Mouse (Mus musculus) forebrain, embryonic 10.5 days (tissue): Measurements from ENCODE around the gene Card11. TPM values are rescaled to one million over a fixed set of nuclear protein-coding genes. Genes with fewer than 3 reads are reported as not detected.

Experiments
- DNase-seq: peaks from one replicate; pipeline ENCODE4 v3.0.0-alpha.2; 2017; ENCODE audit warnings: low spot score; ENCODE audit errors: extremely low spot score
- H3K27ac ChIP-seq: fragments of 300-500 bp; sonication (generic); 2 replicates; pipeline ENCODE4 v1.5.1; 2016; ENCODE audit warnings: mild to moderate bottlenecking
- H3K27me3 ChIP-seq: fragments of 300-500 bp; sonication (generic); 2 replicates; pipeline ENCODE4 v1.6.1; 2016; ENCODE audit warnings: mild to moderate bottlenecking; ENCODE audit not compliant: poor library complexity, severe bottlenecking
- H3K36me3 ChIP-seq: fragments of 300-500 bp; sonication (generic); replicated peaks from 2 replicates; pipeline ENCODE4 v1.6.1; 2016; ENCODE audit warnings: mild to moderate bottlenecking, moderate library complexity
- H3K4me1 ChIP-seq: fragments of 300-500 bp; sonication (generic); 2 replicates; pipeline ENCODE4 v1.6.1; 2016
- H3K4me3 ChIP-seq: fragments of 300-500 bp; sonication (generic); 2 replicates; pipeline ENCODE4 v1.5.1; 2016; ENCODE audit warnings: mild to moderate bottlenecking, moderate library complexity
- H3K9me3 ChIP-seq: fragments of 300-500 bp; sonication (generic); 2 replicates; pipeline ENCODE4 v1.6.1; 2016; ENCODE audit warnings: mild to moderate bottlenecking, moderate library complexity
- WGBS: fragments of 180-500 bp; shearing (Covaris S2); methylation state at CpG from one replicate; pipeline ENCODE4 v1.1.7; 2016; 5-methylcytosine and 5-hydroxymethylcytosine counted together
- polyA plus RNA-seq: library from polyadenylated mRNA; unstranded; fragments of >200 nt; fragmentation: Nextera tagmentation; extraction: Ambion mirVana; gene quantifications from 2 replicates; pipeline ENCODE4 v1.2.1, GENCODE M21; 2016

Card11 gene
- polyA plus RNA-seq, 1 experiment from 2014 or later = not detected

DNA sequence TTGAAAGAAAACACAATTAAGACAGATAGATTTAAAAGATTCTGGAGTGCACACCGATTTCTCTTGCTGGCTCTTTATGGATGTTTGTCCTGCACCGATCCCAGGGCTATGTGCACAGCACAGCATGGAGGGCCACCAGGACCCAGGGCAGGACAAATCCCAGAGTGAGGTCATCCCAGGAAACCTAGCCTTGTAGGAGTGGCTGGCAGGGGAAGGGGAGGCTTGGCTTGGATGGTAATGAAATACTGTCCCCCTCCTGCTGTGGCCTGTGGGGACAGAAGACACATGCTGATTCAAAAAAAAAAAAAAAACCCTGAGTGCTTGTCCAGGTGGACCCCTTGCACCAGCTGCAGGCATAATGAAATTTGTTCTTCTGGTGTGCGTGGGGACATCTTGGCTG is 64.5 kb downstream of the Card11 start:
- Histone ChIP-seq H3K36me3 (no peaks in the 10 kb centered on the region), H3K4me1 (peaks cover 8% of the 10 kb centered on the region), H3K9me3 (no peaks in the 10 kb centered on the region), H3K4me3 (no peak overlapping the region), H3K27ac (no peak overlapping the region), H3K27me3 (peaks cover 15% of the 10 kb centered on the region; the same call in 1 of the 2 replicates)
- no peak for DNase-seq
- 89% methylated on average over 3 of the region's 3 CpGs for WGBS

DNA sequence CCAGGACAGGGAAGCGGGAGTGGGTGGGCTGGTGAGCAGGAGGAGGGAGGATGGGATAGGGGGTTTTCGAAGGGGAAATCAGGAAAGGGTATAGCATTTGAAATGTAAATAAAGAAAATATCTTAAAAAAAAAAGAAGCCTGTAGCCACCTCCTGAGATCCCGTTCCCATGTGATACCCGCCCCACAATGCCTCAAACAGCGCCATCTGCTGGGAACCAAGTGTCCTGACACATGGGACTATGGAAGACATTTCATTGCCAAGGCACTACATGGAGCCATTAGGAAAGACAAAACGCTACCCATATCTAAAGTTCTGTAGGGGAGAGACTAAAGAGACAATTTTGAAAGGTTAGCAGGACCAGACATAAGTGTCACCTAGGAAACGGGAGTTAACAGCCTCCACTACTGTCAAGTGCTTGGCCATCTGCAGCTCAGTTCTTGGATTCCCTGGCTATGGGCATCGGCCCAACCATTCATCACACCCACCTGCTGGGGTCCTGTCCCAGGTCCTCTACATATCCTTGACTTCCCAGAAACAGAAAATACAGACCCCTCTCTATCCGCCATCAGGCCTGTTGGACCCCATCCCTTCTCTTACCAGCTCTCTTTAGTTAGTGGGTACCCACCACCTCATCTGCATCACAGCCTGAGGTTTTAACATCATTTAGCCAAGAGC is 65.6 kb downstream of the Card11 start:
- Histone ChIP-seq H3K27me3 (peaks cover 15% of the 10 kb centered on the region; the same call in 1 of the 2 replicates), H3K36me3 (no peaks in the 10 kb centered on the region), H3K4me1 (no peaks in the 10 kb centered on the region), H3K27ac (no peak overlapping the region), H3K4me3 (no peak overlapping the region), H3K9me3 (no peaks in the 10 kb centered on the region)
- 85% methylated on average over 9 of the region's 9 CpGs for WGBS
- no peak for DNase-seq

DNA sequence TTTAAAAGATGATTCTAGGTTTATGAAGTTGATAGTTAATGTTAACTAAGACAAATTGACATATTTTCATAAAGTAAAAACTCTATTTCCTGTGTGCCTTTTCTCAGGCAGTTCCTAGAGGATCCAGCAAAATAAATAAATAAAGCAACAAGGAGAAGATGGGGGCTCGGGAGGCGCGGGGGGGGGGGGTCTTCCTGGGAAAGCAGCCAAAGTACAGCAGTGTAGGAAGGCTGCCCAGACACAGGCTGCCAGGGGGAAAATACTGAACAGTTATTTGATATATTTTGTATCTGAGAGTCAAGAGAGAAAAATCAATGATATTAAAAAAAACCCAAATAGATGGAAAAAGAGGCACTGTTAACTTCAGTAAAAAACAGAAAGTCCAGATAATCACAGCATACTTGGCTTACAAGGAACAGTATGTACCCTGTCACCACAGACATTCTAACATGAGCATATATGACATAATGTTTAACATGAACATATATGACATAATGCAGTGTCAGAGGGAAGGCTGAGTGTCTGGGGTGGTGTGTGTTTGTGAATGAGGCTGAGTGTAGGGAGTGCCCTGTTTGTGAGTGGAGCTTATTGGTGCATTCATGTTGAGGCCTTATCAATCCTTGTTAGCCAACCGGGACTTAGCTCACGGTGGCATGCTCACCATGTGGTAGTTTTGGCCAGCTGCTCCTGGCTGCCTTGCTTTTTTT is 68.7 kb downstream of the Card11 start:
- WGBS = 79% methylated on average over 5 of the region's 5 CpGs
- H3K4me1 ChIP-seq = no peaks in the 10 kb centered on the region
- no peak overlapping the region for H3K4me3 ChIP-seq
- no peaks in the 10 kb centered on the region for H3K36me3 ChIP-seq
- no peak for DNase-seq
- no peak overlapping the region for H3K27ac ChIP-seq
- no peaks in the 10 kb centered on the region for H3K9me3 ChIP-seq
- H3K27me3 ChIP-seq = no peaks in the 10 kb centered on the region

- H3K27ac ChIP-seq = no peak overlapping the region
- 93% methylated on average over 1 of the region's 1 CpGs for WGBS
- H3K27me3 ChIP-seq = no peaks in the 10 kb centered on the region
- no peaks in the 10 kb centered on the region for H3K4me1 ChIP-seq
- no peak for DNase-seq
- no peaks in the 10 kb centered on the region for H3K36me3 ChIP-seq
- no peak overlapping the region for H3K4me3 ChIP-seq
- peaks cover 12% of the 10 kb centered on the region for H3K9me3 ChIP-seq
Observed at GRCm38 (mm10) chr5:140918519-140918918, 81.9 kb downstream of the Card11 start.

DNA sequence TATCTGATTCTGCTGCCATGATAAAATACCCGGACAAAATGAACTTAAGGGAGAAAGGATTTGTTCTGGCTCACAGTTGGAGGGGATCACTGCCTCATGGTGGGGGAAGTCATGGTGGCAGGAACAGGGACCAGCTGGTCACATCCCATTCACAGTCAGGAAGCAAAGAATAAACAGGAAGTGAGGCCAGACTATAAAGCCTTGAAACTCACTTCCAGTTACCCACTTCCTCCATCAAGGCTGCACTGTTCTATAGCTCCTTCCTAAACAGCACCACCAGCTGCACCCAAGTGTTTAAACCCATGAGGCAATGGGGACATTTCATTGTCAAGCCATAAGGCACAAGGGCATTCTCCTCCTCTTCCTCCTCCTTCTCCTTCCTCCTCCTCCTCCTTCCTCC is 82.6 kb downstream of the Card11 start:
- DNase-seq = no peak
- 87% methylated on average over 1 of the region's 1 CpGs for WGBS
- Histone ChIP-seq H3K4me1 (no peaks in the 10 kb centered on the region), H3K36me3 (no peaks in the 10 kb centered on the region), H3K27ac (no peak overlapping the region), H3K9me3 (peaks cover 12% of the 10 kb centered on the region), H3K4me3 (no peak overlapping the region), H3K27me3 (no peaks in the 10 kb centered on the region)

DNA sequence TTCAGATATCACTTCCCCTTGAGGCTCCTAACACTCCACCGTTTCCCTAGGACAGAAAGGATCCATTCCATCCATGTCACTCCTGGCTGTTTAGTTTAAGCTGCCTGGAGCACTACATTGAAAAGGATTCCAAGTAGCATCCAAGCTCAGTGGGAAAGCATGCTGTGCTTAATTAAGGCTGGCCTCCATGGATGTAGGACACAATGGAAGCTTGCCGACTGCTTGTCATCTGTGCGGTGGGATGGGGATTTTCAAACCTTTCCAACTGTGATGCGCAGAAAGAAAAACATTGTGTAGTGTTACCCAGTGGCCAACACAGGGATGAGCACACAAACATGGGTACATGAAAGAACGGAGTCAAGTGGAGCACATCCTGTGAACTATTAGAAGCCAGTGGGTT is 89.5 kb downstream of the Card11 start:
- H3K36me3 ChIP-seq = no peaks in the 10 kb centered on the region
- H3K4me3 ChIP-seq = no peak overlapping the region
- H3K4me1 ChIP-seq = no peaks in the 10 kb centered on the region
- DNase-seq = no peak
- 67% methylated on average over 5 of the region's 5 CpGs for WGBS
- H3K9me3 ChIP-seq = peaks cover 5% of the 10 kb centered on the region
- no peaks in the 10 kb centered on the region for H3K27me3 ChIP-seq
- no peak overlapping the region for H3K27ac ChIP-seq

DNA sequence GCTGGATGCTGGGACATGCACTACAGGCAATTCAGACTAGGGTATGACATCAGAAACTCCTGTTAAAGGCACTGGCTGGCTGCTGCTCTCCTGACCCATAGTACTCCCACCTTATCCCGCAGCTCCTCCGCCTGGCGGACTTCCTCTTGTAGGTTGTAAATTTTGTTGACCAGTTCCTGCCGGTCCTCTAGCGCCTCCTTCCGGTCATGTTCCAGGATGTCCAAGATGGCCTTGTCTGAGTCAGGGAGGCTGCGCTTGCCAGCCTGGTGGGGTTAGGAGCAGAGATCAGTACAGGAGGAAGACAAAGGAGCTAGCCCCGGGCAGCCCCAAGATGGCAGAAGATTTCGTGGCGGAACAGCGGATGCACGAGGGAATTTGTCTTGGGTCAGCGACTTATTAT is 99.5 kb downstream of the Card11 start:
- H3K36me3 ChIP-seq = no peaks in the 10 kb centered on the region
- 90% methylated on average over 13 of the region's 13 CpGs for WGBS
- no peak overlapping the region for H3K27ac ChIP-seq
- no peaks in the 10 kb centered on the region for H3K27me3 ChIP-seq
- no peak overlapping the region for H3K4me3 ChIP-seq
- no peak for DNase-seq
- no peaks in the 10 kb centered on the region for H3K4me1 ChIP-seq
- no peaks in the 10 kb centered on the region for H3K9me3 ChIP-seq

GRCm38 (mm10) chr5:140891080-140891479 is 109.3 kb downstream of the Card11 start:
- H3K4me1 ChIP-seq = no peaks in the 10 kb centered on the region
- DNase-seq = no peak
- H3K9me3 ChIP-seq = no peaks in the 10 kb centered on the region
- H3K36me3 ChIP-seq = no peaks in the 10 kb centered on the region
- no peaks in the 10 kb centered on the region for H3K27me3 ChIP-seq
- WGBS = 61% methylated on average over 10 of the region's 10 CpGs
- no peak overlapping the region for H3K27ac ChIP-seq
- no peak overlapping the region for H3K4me3 ChIP-seq

DNA sequence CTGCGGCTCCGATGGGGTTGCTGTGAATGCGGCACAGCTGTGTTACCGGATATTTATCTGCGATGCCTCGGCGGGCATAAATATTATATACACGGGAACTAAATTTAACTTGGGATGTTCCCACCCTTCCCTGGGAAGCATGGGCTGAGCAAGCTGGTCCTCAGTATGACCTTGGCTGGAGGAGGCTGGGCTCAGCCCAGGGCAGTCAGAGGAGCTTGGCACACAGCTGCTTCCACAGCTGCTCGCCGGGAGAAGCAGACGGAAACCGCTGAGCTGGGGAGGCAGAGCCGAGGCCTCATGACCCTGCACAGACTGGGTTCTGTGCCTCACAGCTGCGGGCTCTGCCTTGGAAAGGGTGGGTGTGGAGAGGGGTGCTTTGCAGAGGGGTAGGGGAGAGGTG is 110.3 kb downstream of the Card11 start:
- no peaks in the 10 kb centered on the region for H3K27me3 ChIP-seq
- no peaks in the 10 kb centered on the region for H3K9me3 ChIP-seq
- DNase-seq = no peak
- no peaks in the 10 kb centered on the region for H3K4me1 ChIP-seq
- H3K36me3 ChIP-seq = no peaks in the 10 kb centered on the region
- H3K27ac ChIP-seq = no peak overlapping the region
- H3K4me3 ChIP-seq = no peak overlapping the region
- WGBS = 88% methylated on average over 14 of the region's 14 CpGs

GRCm38 (mm10) chr5:140889539-140889938 is 110.8 kb downstream of the Card11 start:
- H3K4me1 ChIP-seq = no peaks in the 10 kb centered on the region
- 47% methylated on average over 8 of the region's 8 CpGs for WGBS
- H3K9me3 ChIP-seq = no peaks in the 10 kb centered on the region
- DNase-seq = peak; percentile 31
- no peak overlapping the region for H3K27ac ChIP-seq
- H3K36me3 ChIP-seq = no peaks in the 10 kb centered on the region
- no peaks in the 10 kb centered on the region for H3K27me3 ChIP-seq
- H3K4me3 ChIP-seq = no peak overlapping the region

- H3K4me1 ChIP-seq = no peaks in the 10 kb centered on the region
- DNase-seq = no peak
- WGBS = 92% methylated on average over 8 of the region's 8 CpGs
Observed at GRCm38 (mm10) chr5:140887871-140888270, 112.5 kb downstream of the Card11 start.

DNA sequence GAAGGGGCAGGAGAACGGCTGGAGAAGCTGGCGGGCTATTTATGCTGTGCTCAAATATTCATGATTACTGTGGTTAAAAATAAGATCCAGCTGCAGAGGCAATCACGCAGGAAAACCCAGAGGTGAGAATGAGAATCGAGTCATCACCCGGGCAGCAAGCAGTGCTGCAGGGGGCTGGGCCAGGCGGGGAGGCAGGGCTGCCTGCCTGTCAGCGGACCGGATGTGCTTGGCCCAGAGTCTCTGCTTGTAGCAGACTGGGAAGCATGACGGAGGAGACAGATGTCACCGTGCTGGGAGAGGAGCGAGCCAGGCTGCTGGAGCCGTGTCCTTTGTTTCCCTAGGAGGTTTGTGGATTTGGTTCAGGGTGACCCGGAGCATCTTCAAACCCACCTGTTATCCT is 115.4 kb downstream of the Card11 start:
- Histone ChIP-seq H3K4me3 (no peak overlapping the region), H3K27ac (no peak overlapping the region), H3K9me3 (no peaks in the 10 kb centered on the region), H3K36me3 (no peaks in the 10 kb centered on the region), H3K4me1 (no peaks in the 10 kb centered on the region), H3K27me3 (no peaks in the 10 kb centered on the region)
- DNase-seq = no peak
- WGBS = 74% methylated on average over 13 of the region's 13 CpGs

More at GRCm38 (mm10) chr5:140887871-140888270, 112.5 kb downstream of the Card11 start:
- Histone ChIP-seq H3K27ac (no peak overlapping the region), H3K27me3 (no peaks in the 10 kb centered on the region), H3K9me3 (no peaks in the 10 kb centered on the region), H3K36me3 (no peaks in the 10 kb centered on the region), H3K4me3 (no peak overlapping the region)

GRCm38 (mm10) chr5:140882391-140882790 is 118.0 kb downstream of the Card11 start:
- H3K27ac ChIP-seq = no peak overlapping the region
- no peaks in the 10 kb centered on the region for H3K27me3 ChIP-seq
- H3K4me1 ChIP-seq = no peaks in the 10 kb centered on the region
- H3K9me3 ChIP-seq = no peaks in the 10 kb centered on the region; the same call in 1 of the 2 replicates
- H3K36me3 ChIP-seq = no peaks in the 10 kb centered on the region
- 84% methylated on average over 4 of the region's 4 CpGs for WGBS
- H3K4me3 ChIP-seq = no peak overlapping the region
- no peak for DNase-seq
